Mouse (Mus musculus): ENCODE results near the gene Cux1. TPM values are rescaled to one million over a fixed set of nuclear protein-coding genes. Genes with fewer than 3 reads are reported as not detected.
"Not testable (repeated sequence)": the region's sequence is repeated elsewhere in the genome, so short reads cannot be mapped to it uniquely, and the experiment has no call there.

Cux1 gene
- polyA plus RNA-seq, 1 experiment: 68.0 TPM

DNA sequence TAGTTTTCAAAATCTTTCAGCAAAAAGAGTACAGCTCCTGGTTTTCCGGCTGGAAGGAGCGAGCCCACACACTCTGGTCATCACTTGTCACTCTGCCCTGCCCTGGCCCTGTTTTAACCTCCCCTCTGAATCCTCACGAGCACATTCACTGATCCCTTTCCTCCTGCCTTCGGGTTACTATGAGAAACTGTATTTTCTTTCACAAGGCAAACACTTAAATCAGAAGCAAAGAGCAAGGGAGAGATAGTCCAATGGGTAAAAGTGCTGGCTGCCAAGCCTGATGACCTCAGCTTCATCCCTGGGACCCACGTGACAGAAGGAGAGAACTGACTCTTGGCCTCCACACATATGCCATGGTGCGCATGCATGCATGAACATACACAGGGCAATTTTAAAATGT, 94.0 kb downstream of the Cux1 start:
- no peak overlapping the region for H3K4me3 ChIP-seq (ENCODE audit: insufficient read depth, low read length)
- H3K27ac ChIP-seq (ENCODE audit: insufficient read depth, low read length): no peak overlapping the region
- peaks cover 2% of the 10 kb centered on the region; the same call in 1 of the 2 replicates for H3K4me1 ChIP-seq (ENCODE audit: control insufficient read depth, insufficient read depth, low read length)
- TF ChIP-seq POLR2A (IDR thresholded peaks at IDR 0.05; ENCODE audit: extremely low read depth, insufficient read depth, low read length) (no peak), CTCF (IDR thresholded peaks at IDR 0.05; ENCODE audit: extremely low read depth, insufficient read depth, low read length) (no peak)

DNA sequence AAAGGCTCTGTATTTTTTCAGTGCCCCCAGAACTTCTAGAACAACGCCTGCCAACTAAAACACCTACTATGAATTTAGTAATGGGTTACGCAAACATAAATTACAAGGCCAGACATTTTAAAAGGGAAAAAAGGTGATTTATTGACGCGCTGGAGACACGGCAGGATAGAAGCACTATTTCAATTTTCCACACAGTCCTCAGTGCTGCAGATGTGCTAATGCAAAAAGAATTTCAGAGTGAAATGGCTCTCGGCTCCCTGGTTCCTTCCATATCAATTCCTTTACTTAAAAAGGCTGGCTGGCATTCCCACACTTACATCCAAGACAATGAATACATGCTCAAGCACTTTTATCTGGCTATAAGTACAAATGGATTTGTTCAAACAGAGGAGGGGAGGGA, 94.4 kb downstream of the Cux1 start:
- TF ChIP-seq POLR2A (IDR thresholded peaks at IDR 0.05; ENCODE audit: extremely low read depth, insufficient read depth, low read length) (no peak), CTCF (IDR thresholded peaks at IDR 0.05; ENCODE audit: extremely low read depth, insufficient read depth, low read length) (no peak)
- no peak overlapping the region for H3K27ac ChIP-seq (ENCODE audit: insufficient read depth, low read length)

DNA sequence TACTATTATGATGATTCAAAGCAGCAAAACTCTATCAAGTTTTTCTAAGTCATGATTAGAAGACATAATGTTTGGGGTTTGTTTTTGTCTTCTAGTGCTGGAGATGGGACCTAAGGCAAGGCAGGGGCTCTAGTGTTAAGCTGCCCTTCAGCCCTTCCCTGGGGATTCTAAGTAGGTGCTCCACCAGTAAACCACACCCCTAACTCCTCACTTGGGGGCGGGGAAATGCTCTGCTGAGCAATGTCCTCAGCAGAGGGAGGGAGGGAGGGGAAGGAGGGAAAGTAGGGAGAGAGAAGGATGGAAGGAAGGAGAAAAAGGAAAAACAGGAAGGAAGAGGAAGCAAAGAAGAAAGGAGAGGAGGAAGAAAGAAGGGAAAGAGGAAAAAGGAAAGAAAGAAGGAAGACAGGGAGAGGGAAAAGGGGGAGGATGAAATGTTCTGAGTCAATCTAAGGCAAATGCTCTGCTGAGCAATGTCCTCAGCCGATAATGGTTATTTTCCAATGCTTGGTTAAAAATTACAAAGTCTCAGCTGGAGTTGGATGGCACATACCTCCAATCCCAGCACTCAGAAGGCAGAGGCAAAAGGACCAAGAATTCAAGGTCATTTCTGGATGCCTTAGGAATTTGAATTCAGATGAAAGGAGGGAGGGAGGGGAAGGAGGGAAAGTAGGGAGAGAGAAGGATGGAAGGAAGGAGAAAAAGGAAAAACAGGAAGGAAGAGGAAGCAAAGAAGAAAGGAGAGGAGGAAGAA, 96.1 kb downstream of the Cux1 start:
- H3K4me1 ChIP-seq (ENCODE audit: control insufficient read depth, insufficient read depth, low read length); H3K27ac ChIP-seq (ENCODE audit: insufficient read depth, low read length); H3K4me3 ChIP-seq (ENCODE audit: insufficient read depth, low read length): not testable (repeated sequence)

More for the DNA sequence above, 94.4 kb downstream of the Cux1 start:
- Histone ChIP-seq H3K4me1 (ENCODE audit: control insufficient read depth, insufficient read depth, low read length) (peaks cover 2% of the 10 kb centered on the region; the same call in 1 of the 2 replicates), H3K4me3 (ENCODE audit: insufficient read depth, low read length) (no peak overlapping the region)

DNA sequence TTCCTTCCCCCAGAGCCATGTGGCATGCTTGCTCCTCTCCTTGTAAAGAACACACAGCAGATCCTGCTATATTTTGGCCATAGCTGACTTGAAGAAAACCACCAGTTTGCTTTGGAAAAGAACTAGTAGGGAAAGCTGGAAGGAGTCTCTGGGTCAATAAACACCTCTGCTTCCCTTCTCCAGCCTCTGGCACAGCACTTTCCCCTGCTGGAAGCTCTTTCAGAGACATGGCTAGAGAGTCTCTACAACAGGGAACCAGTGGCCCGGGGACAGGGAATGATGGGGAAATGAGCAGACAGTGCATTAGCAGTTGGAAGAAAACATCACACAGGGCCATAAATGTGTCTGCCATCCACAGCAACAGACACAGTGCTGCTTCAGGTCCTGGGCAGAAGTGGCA, 98.0 kb downstream of the Cux1 start:
- H3K4me1 ChIP-seq (ENCODE audit: control insufficient read depth, insufficient read depth, low read length): peaks cover 6% of the 10 kb centered on the region

DNA sequence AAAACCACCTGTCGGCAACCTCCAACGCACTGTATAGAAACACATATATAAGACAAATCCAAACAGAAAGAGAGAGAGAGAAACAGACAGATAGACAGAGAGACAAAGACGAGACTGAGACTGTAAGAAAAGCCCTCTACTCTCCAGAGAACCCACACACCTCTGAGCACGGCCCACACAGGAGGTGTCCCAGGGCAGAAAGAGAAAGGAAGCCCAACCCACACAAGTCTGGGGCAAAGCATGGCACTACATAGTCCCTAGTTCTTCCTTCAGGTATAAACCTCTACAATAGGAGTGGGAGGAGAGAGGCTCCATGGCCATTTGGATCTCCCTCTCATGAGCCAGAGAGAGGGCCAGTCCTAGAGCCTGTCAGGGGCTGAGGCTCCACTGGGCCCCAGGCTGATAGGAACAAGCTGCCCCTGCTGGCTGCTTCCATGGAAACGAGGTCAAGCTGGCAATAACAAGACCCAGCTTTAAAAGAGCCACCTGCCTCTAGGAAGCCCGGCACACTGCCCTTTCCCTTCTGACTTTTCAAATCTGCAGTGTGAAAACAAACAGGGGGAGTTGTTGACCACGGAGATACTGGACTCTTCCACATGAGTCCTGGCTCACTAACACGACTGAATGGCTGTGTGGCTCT, 99.8 kb downstream of the Cux1 start:
- H3K27ac ChIP-seq (ENCODE audit: insufficient read depth, low read length): no peak overlapping the region
- TF ChIP-seq POLR2A (IDR thresholded peaks at IDR 0.05; ENCODE audit: extremely low read depth, insufficient read depth, low read length): no peak
- TF ChIP-seq CTCF (IDR thresholded peaks at IDR 0.05; ENCODE audit: extremely low read depth, insufficient read depth, low read length): no peak
- H3K4me3 ChIP-seq (ENCODE audit: insufficient read depth, low read length): no peak overlapping the region
- H3K4me1 ChIP-seq (ENCODE audit: control insufficient read depth, insufficient read depth, low read length): peaks cover 6% of the 10 kb centered on the region

More for the DNA sequence above, 98.0 kb downstream of the Cux1 start:
- Histone ChIP-seq H3K4me3 (ENCODE audit: insufficient read depth, low read length) (no peak overlapping the region), H3K27ac (ENCODE audit: insufficient read depth, low read length) (no peak overlapping the region)
- TF ChIP-seq POLR2A (IDR thresholded peaks at IDR 0.05; ENCODE audit: extremely low read depth, insufficient read depth, low read length) (no peak), CTCF (IDR thresholded peaks at IDR 0.05; ENCODE audit: extremely low read depth, insufficient read depth, low read length) (no peak)

DNA sequence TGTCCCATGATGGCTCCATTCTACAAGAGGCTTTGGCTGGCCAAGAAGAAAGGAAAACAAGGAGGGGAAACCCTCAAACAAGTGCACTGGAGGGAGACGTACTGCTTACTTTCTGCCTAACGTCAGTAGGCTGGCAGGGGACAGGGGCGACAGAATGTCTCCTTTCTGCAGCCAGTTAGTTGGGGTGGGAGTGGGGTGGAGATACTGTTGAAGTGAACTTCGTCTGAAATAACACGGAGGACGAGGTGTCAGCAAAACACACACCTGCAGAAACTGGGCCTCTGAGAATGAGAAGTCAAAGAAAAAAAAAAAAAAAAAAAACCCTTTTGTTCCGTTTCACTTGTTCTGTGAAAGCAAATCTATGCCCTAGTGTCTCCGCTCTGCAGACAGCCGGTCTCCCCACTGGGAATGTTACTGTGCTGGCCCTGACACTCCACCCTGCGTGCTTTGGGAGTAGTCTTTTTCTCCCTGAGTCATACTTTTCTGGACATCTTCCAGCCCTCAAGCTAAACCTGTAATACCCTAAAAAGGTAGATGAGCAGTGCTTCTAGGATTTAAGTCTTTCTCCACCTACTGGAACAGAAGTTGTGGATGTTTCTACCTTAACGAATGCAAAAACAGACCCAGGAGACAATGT, 101.4 kb downstream of the Cux1 start:
- no peak overlapping the region for H3K4me3 ChIP-seq (ENCODE audit: insufficient read depth, low read length)
- H3K27ac ChIP-seq (ENCODE audit: insufficient read depth, low read length): no peak overlapping the region; the same call in 1 of the 2 replicates
- H3K4me1 ChIP-seq (ENCODE audit: control insufficient read depth, insufficient read depth, low read length): peaks cover 6% of the 10 kb centered on the region
- TF ChIP-seq CTCF (IDR thresholded peaks at IDR 0.05; ENCODE audit: extremely low read depth, insufficient read depth, low read length) (no peak), POLR2A (IDR thresholded peaks at IDR 0.05; ENCODE audit: extremely low read depth, insufficient read depth, low read length) (no peak)

DNA sequence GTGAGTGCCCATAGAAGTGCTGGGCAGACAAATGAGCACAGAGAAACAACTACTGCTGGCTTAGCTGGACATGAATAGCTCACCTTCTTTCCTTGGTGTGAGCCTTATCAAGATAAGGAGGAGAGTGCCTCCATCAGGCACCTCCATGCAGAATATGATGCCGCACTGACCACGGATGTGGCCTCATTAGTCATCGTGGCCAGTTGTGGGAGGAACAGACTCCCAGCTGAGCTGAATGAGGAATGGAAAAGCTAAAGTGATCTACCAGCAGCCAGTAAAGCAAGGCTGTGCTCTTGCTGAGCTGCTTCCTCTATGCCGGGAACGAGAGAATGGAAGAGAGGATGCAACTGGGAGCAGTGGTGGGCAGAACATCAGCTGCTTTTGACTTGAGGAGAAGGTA, 101.9 kb downstream of the Cux1 start:
- Histone ChIP-seq H3K4me1 (ENCODE audit: control insufficient read depth, insufficient read depth, low read length) (peaks cover 6% of the 10 kb centered on the region), H3K4me3 (ENCODE audit: insufficient read depth, low read length) (no peak overlapping the region), H3K27ac (ENCODE audit: insufficient read depth, low read length) (peak overlapping the region; percentile 1; the same call in 1 of the 2 replicates)
- TF ChIP-seq POLR2A (IDR thresholded peaks at IDR 0.05; ENCODE audit: extremely low read depth, insufficient read depth, low read length) (no peak), CTCF (IDR thresholded peaks at IDR 0.05; ENCODE audit: extremely low read depth, insufficient read depth, low read length) (no peak)

DNA sequence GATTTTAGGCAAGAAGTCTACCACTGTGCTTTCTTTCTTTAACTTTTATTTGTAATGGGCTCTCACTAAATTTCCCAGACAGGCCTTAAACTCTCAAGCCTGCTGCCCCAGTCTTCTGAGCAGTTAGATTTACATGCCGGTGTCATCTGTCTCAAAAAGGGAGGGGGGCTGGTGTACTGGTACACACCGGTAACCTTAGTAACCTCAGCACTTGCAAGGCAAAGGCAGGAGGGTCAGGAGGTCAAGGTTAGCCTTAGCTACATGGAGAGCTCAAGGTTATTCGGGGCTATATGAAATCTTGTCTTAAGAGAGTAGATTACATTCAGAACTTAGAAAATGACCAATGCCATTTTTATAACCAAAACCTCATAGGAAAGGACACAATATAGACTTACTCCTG, 102.4 kb downstream of the Cux1 start:
- Histone ChIP-seq H3K4me1 (ENCODE audit: control insufficient read depth, insufficient read depth, low read length) (peaks cover 6% of the 10 kb centered on the region), H3K27ac (ENCODE audit: insufficient read depth, low read length) (no peak overlapping the region), H3K4me3 (ENCODE audit: insufficient read depth, low read length) (no peak overlapping the region)
- TF ChIP-seq CTCF (IDR thresholded peaks at IDR 0.05; ENCODE audit: extremely low read depth, insufficient read depth, low read length): no peak
- TF ChIP-seq POLR2A (IDR thresholded peaks at IDR 0.05; ENCODE audit: extremely low read depth, insufficient read depth, low read length): no peak

DNA sequence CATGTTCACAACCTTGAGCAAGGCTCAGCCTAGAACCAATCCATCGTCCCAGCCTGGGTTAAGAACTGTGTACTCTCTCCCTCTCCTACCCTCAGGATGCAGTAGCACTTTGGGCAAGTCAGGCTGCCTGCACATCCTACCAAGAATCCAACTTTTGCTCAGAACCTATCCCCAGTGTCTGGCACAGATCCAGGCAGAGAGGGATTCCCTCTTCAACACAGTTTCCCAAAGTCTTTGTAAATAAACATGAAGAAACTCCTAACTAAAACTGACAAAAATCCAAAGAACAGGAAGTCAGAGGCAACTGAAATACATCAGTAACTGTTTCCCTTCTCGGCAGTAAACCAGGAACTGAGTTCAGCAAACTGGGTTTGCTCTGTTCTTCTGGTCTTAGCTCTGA, 103.2 kb downstream of the Cux1 start:
- Histone ChIP-seq H3K4me3 (ENCODE audit: insufficient read depth, low read length) (no peak overlapping the region), H3K4me1 (ENCODE audit: control insufficient read depth, insufficient read depth, low read length) (peaks cover 8% of the 10 kb centered on the region), H3K27ac (ENCODE audit: insufficient read depth, low read length) (no peak overlapping the region)
- TF ChIP-seq POLR2A (IDR thresholded peaks at IDR 0.05; ENCODE audit: extremely low read depth, insufficient read depth, low read length) (no peak), CTCF (IDR thresholded peaks at IDR 0.05; ENCODE audit: extremely low read depth, insufficient read depth, low read length) (no peak)

DNA sequence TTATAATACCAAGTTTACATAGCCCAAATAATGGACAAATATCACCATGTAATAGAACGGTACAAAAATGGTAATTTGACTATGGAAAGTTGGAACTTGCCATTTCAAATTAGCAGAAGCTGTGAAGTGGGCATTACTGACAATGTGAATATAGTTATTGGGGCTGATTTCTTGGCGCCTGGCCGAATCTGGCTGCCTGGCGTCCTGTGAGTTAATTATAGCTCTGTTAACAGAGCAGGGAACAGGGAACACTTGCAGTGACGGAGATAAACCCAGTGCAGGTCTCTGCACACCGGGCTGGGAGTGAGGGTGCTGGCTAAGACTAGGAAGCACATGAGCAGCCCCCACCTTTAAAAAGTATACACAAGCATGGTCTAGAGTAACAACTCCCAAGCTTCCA, 104.7 kb downstream of the Cux1 start:
- Histone ChIP-seq H3K4me3 (ENCODE audit: insufficient read depth, low read length) (no peak overlapping the region), H3K4me1 (ENCODE audit: control insufficient read depth, insufficient read depth, low read length) (peaks cover 12% of the 10 kb centered on the region), H3K27ac (ENCODE audit: insufficient read depth, low read length) (no peak overlapping the region)
- no peak for TF ChIP-seq CTCF (IDR thresholded peaks at IDR 0.05; ENCODE audit: extremely low read depth, insufficient read depth, low read length)
- no peak for TF ChIP-seq POLR2A (IDR thresholded peaks at IDR 0.05; ENCODE audit: extremely low read depth, insufficient read depth, low read length)
